Mouse (Mus musculus) layer of hippocampus, postnatal 14 days (tissue): ENCODE data around the gene Slc22a3. TPM values are rescaled to one million over a fixed set of nuclear protein-coding genes. Genes with fewer than 3 reads are reported as not detected.
A peak's percentile ranks its signal among the peaks of the same experiment; 100 is the strongest.

Source experiments
- DNase-seq, 2 experiments: peaks; one replicate each; pipeline ENCODE4 v3.0.0; 2021 to 2022; ENCODE audit warnings: low spot score in 2 of 2, mixed read lengths in 1 of 2
- long read RNA-seq, 2 experiments: library from polyadenylated mRNA; stranded (forward); transcript quantifications; one replicate each; pipeline ENCODE4 v2.0.0; 2021
- total RNA-seq, 2 experiments: library from RNA; stranded (reverse); gene quantifications; 2 replicates each; pipeline ENCODE4 v1.2.3; 2021

Gene Slc22a3
- 1 to 10 TPM in 1 of 2 experiments, under 1 TPM in 1; 0.92 to 1.6 TPM for total RNA-seq
- long read RNA-seq, experiment 1: 0 reads
- long read RNA-seq, experiment 2, partial matches to known transcripts: 0 of 2 reads
- long read RNA-seq, experiment 2, other reads (novel, unspliced or antisense): 0 of 2 reads

GRCm38 (mm10) chr17:12507654-12508204, at the start of gene Slc22a3:
Gene Slc22a3 (minus strand): TSS chr17:12507704.
- no peak for DNase-seq

- DNase-seq: peak; percentile 34 to 63
These were observed 27.0 kb upstream of the Slc22a3 start for GRCm38 (mm10) chr17:12534353-12535145.

- DNase-seq: peak in 1 of 2 experiments; percentile 48
These were observed 24.6 kb upstream of the Slc22a3 start for GRCm38 (mm10) chr17:12532115-12532514.

GRCm38 (mm10) chr17:12530081-12530480, 22.6 kb upstream of the Slc22a3 start:
- no peak for DNase-seq

- no peak for DNase-seq
These were observed 22.0 kb upstream of the Slc22a3 start for GRCm38 (mm10) chr17:12529384-12529985.

- no peak for DNase-seq
These were observed 11.6 kb upstream of the Slc22a3 start for GRCm38 (mm10) chr17:12519089-12519488.

- no peak for DNase-seq
These were observed 10.7 kb upstream of the Slc22a3 start for GRCm38 (mm10) chr17:12518194-12518593.

GRCm38 (mm10) chr17:12513997-12514396, 6.5 kb upstream of the Slc22a3 start:
- no peak for DNase-seq

- DNase-seq: no peak
These were observed 5.8 kb upstream of the Slc22a3 start for GRCm38 (mm10) chr17:12513107-12513923.

- DNase-seq: no peak
These were observed 3.7 kb upstream of the Slc22a3 start for GRCm38 (mm10) chr17:12511193-12511592.

- no peak for DNase-seq
These were observed 872 bp upstream of the Slc22a3 start for GRCm38 (mm10) chr17:12508376-12508775.

GRCm38 (mm10) chr17:12506903-12507563, 471 bp downstream of the Slc22a3 start:
- no peak for DNase-seq

- DNase-seq: no peak
These were observed 1.8 kb downstream of the Slc22a3 start for GRCm38 (mm10) chr17:12505708-12506107.

GRCm38 (mm10) chr17:12499426-12499825, 8.1 kb downstream of the Slc22a3 start:
- DNase-seq: no peak

GRCm38 (mm10) chr17:12495558-12495957, 11.9 kb downstream of the Slc22a3 start:
- DNase-seq: no peak

- DNase-seq: no peak
These were observed 15.9 kb downstream of the Slc22a3 start for GRCm38 (mm10) chr17:12491591-12491990.

- no peak for DNase-seq
These were observed 17.6 kb downstream of the Slc22a3 start for GRCm38 (mm10) chr17:12489888-12490287.

- DNase-seq: no peak
These were observed 21.8 kb downstream of the Slc22a3 start for GRCm38 (mm10) chr17:12485657-12486056.

- DNase-seq: no peak
These were observed 28.1 kb downstream of the Slc22a3 start for GRCm38 (mm10) chr17:12479416-12479815.

- DNase-seq: no peak
These were observed 32.9 kb downstream of the Slc22a3 start for GRCm38 (mm10) chr17:12474509-12475083.
